Mouse (Mus musculus) stomach, postnatal 0 days (tissue): Measurements from ENCODE around the gene Ddc.

ENCODE experiments used
- CTCF ChIP-seq: IDR thresholded peaks from 2 replicates; pipeline ENCODE4 v1.5.1; 2016; ENCODE audit warnings: antibody characterized with exemption, low read depth, mild to moderate bottlenecking, moderate library complexity
- EP300 ChIP-seq: optimal IDR thresholded peaks from 2 replicates; pipeline ENCODE3; 2016; ENCODE audit warnings: antibody characterized with exemption

- TF ChIP-seq CTCF (no peak), EP300 (no peak)
Observed at GRCm38 (mm10) chr11:11855685-11856131, 42.2 kb downstream of the Ddc start.
